Mouse (Mus musculus): ENCODE results near the gene Grwd1. TPM values are rescaled to one million over a fixed set of nuclear protein-coding genes. Genes with fewer than 3 reads are reported as not detected.

The Grwd1 gene
- polyA plus RNA-seq (2012; ENCODE audit: low replicate concordance), result 35.1 and 38.4 TPM in 2 replicates

GRCm38 (mm10) chr7:45830427-45831127 is at the start of gene Grwd1:
Gene Grwd1 (minus strand): TSS chr7:45830944.

GRCm38 (mm10) chr7:45878278-45878677 is 47.5 kb upstream of the Grwd1 start, which contains the start of gene Grin2d:
Gene Grin2d (minus strand): TSS chr7:45878378.

GRCm38 (mm10) chr7:45872624-45873023 is 41.9 kb upstream of the Grwd1 start, which contains the start of gene Kdelr1:
Gene Kdelr1 (plus strand): TSS chr7:45872772.

GRCm38 (mm10) chr7:45824598-45824997 is 6.1 kb downstream of the Grwd1 start, which contains the start of gene Kcnj14:
Gene Kcnj14 (minus strand): TSS chr7:45824782.

GRCm38 (mm10) chr7:45813787-45814779 is 16.7 kb downstream of the Grwd1 start, which contains the start of gene Cyth2:
Gene Cyth2 (minus strand): TSS chr7:45814581.

GRCm38 (mm10) chr7:45784524-45785372 is 46.0 kb downstream of the Grwd1 start, which contains the start of gene Sult2b1:
Gene Sult2b1 (minus strand): TSS chr7:45784669.

GRCm38 (mm10) chr7:45783511-45784091 is 47.1 kb downstream of the Grwd1 start, which contains the start of gene Lmtk3:
Gene Lmtk3 (plus strand): TSS chr7:45783738.

Other genes with a start within 250 kb of the Grwd1 start
- 0.52 TPM in 1 of 2 replicates, not detected in the other for gene Fgf21, start 215.5 kb downstream of the Grwd1 start, polyA plus RNA-seq (2012; ENCODE audit: low replicate concordance)
- gene Fut1, start 213.7 kb downstream of the Grwd1 start, polyA plus RNA-seq (2012; ENCODE audit: low replicate concordance), result not detected in 2 replicates
- 0.42 and 0.64 TPM in 2 replicates for gene Izumo1, start 209.1 kb downstream of the Grwd1 start, polyA plus RNA-seq (2012; ENCODE audit: low replicate concordance)
- gene Rasip1, start 203.5 kb downstream of the Grwd1 start, polyA plus RNA-seq (2012; ENCODE audit: low replicate concordance), result 4.3 and 5.9 TPM in 2 replicates
- 0.10 and 0.50 TPM in 2 replicates for gene Mamstr, start 191.0 kb downstream of the Grwd1 start, polyA plus RNA-seq (2012; ENCODE audit: low replicate concordance)
- gene Fut2, start 164.6 kb downstream of the Grwd1 start, polyA plus RNA-seq (2012; ENCODE audit: low replicate concordance), result not detected in 2 replicates
- gene Ntn5, start 146.9 kb downstream of the Grwd1 start, polyA plus RNA-seq (2012; ENCODE audit: low replicate concordance), result 0.69 and 0.93 TPM in 2 replicates
- not detected in 2 replicates for gene Sec1, start 136.5 kb downstream of the Grwd1 start, polyA plus RNA-seq (2012; ENCODE audit: low replicate concordance)
- 0.55 TPM in 1 of 2 replicates, not detected in the other for gene Car11, start 131.1 kb downstream of the Grwd1 start, polyA plus RNA-seq (2012; ENCODE audit: low replicate concordance)
- 7.1 and 10.3 TPM in 2 replicates for gene Dbp, start 125.9 kb downstream of the Grwd1 start, polyA plus RNA-seq (2012; ENCODE audit: low replicate concordance)
- 7,435 and 17,506 TPM in 2 replicates for gene Rpl18, start 115.5 kb downstream of the Grwd1 start, polyA plus RNA-seq (2012; ENCODE audit: low replicate concordance)
- 120 and 196 TPM in 2 replicates for gene Sphk2, start 112.9 kb downstream of the Grwd1 start, polyA plus RNA-seq (2012; ENCODE audit: low replicate concordance)
- 2.5 and 3.1 TPM in 2 replicates for gene Fam83e, start 109.7 kb downstream of the Grwd1 start, polyA plus RNA-seq (2012; ENCODE audit: low replicate concordance)
- not detected in 2 replicates for gene Spaca4, start 105.1 kb downstream of the Grwd1 start, polyA plus RNA-seq (2012; ENCODE audit: low replicate concordance)
- gene Lmtk3, start 47.2 kb downstream of the Grwd1 start, polyA plus RNA-seq (2012; ENCODE audit: low replicate concordance), result 0.23 and 0.87 TPM in 2 replicates
- gene Sult2b1, start 46.3 kb downstream of the Grwd1 start, polyA plus RNA-seq (2012; ENCODE audit: low replicate concordance), result not detected in 2 replicates
- gene Cyth2, start 16.4 kb downstream of the Grwd1 start, polyA plus RNA-seq (2012; ENCODE audit: low replicate concordance), result 111 and 339 TPM in 2 replicates
- 0.52 and 0.74 TPM in 2 replicates for gene Kcnj14, start 6.2 kb downstream of the Grwd1 start, polyA plus RNA-seq (2012; ENCODE audit: low replicate concordance)
- 924 and 1,158 TPM in 2 replicates for gene Kdelr1, start 41.8 kb upstream of the Grwd1 start, polyA plus RNA-seq (2012; ENCODE audit: low replicate concordance)
- 0.38 and 0.52 TPM in 2 replicates for gene Grin2d, start 47.4 kb upstream of the Grwd1 start, polyA plus RNA-seq (2012; ENCODE audit: low replicate concordance)
- gene Syngr4, start 65.8 kb upstream of the Grwd1 start, polyA plus RNA-seq (2012; ENCODE audit: low replicate concordance), result 1.0 and 3.0 TPM in 2 replicates
- gene Tmem143, start 66.0 kb upstream of the Grwd1 start, polyA plus RNA-seq (2012; ENCODE audit: low replicate concordance), result 14.5 and 32.3 TPM in 2 replicates
- gene Emp3, start 90.5 kb upstream of the Grwd1 start, polyA plus RNA-seq (2012; ENCODE audit: low replicate concordance), result 44.3 and 105 TPM in 2 replicates
- gene Ccdc114, start 93.1 kb upstream of the Grwd1 start, polyA plus RNA-seq (2012; ENCODE audit: low replicate concordance), result 0.83 and 1.0 TPM in 2 replicates
- gene Abcc6, start 199.4 kb upstream of the Grwd1 start, polyA plus RNA-seq (2012; ENCODE audit: low replicate concordance), result 0.03 TPM in 1 of 2 replicates, not detected in the other
- gene Nomo1, start 202.8 kb upstream of the Grwd1 start, polyA plus RNA-seq (2012; ENCODE audit: low replicate concordance), result 106 and 111 TPM in 2 replicates